Mouse (Mus musculus): ENCODE measurements around the gene Krt27. TPM values are rescaled to one million over a fixed set of nuclear protein-coding genes. Genes with fewer than 3 reads are reported as not detected.

Gene Krt27
- polyA plus RNA-seq, 2 experiments, result not detected

GRCm38 (mm10) chr11:99366791-99367190, 15.9 kb upstream of the Krt27 start:
- no peak for TF ChIP-seq POLR2A (IDR thresholded peaks at IDR 0.05; ENCODE audit: borderline replicate concordance, extremely low read depth, insufficient read depth, insufficient read length)
- Histone ChIP-seq H3K36me3 (ENCODE audit: control insufficient read depth, insufficient read depth, low read length) (no peaks in the 10 kb centered on the region), H3K4me1 (ENCODE audit: control insufficient read depth, insufficient read depth, low read length) (no peaks in the 10 kb centered on the region), H3K4me2 (replicated peaks; ENCODE audit: low read depth, low read length, severe bottlenecking) (no peak overlapping the region), H3K27ac (replicated peaks; ENCODE audit: low read depth, low read length) (no peak overlapping the region), H3K27me3 (ENCODE audit: control insufficient read depth, insufficient read depth, low read length) (no peaks in the 10 kb centered on the region), H3K4me3 (replicated peaks; ENCODE audit: low read length) (no peak overlapping the region), H3K9ac (ENCODE audit: low read depth, low read length, severe bottlenecking) (no peak overlapping the region), H3K9me3 (ENCODE audit: control insufficient read depth, low read length) (no peaks in the 10 kb centered on the region)
- ATAC-seq (ENCODE audit: low FRiP score, low read depth) (no peak), DNase-seq (ENCODE audit: low spot score) (no peak)
- 49% methylated on average over 10 of the region's 10 CpGs for WGBS

GRCm38 (mm10) chr11:99364412-99364811, 13.5 kb upstream of the Krt27 start:
- ATAC-seq (ENCODE audit: low FRiP score, low read depth) (no peak), DNase-seq (ENCODE audit: low spot score) (peak; percentile 43)
- H3K4me3 ChIP-seq (replicated peaks; ENCODE audit: low read length), result no peak overlapping the region
- no peaks in the 10 kb centered on the region for H3K4me1 ChIP-seq (ENCODE audit: control insufficient read depth, insufficient read depth, low read length)
- H3K9ac ChIP-seq (ENCODE audit: low read depth, low read length, severe bottlenecking), result no peak overlapping the region
- no peak for TF ChIP-seq POLR2A (IDR thresholded peaks at IDR 0.05; ENCODE audit: borderline replicate concordance, extremely low read depth, insufficient read depth, insufficient read length)
- H3K4me2 ChIP-seq (replicated peaks; ENCODE audit: low read depth, low read length, severe bottlenecking), result no peak overlapping the region
- H3K27me3 ChIP-seq (ENCODE audit: control insufficient read depth, insufficient read depth, low read length), result no peaks in the 10 kb centered on the region
- H3K9me3 ChIP-seq (ENCODE audit: control insufficient read depth, low read length), result no peaks in the 10 kb centered on the region
- 27% methylated on average over 9 of the region's 9 CpGs for WGBS
- no peaks in the 10 kb centered on the region for H3K36me3 ChIP-seq (ENCODE audit: control insufficient read depth, insufficient read depth, low read length)
- H3K27ac ChIP-seq (replicated peaks; ENCODE audit: low read depth, low read length), result no peak overlapping the region

- no peak for TF ChIP-seq POLR2A (IDR thresholded peaks at IDR 0.05; ENCODE audit: borderline replicate concordance, extremely low read depth, insufficient read depth, insufficient read length)
- Histone ChIP-seq H3K9ac (ENCODE audit: low read depth, low read length, severe bottlenecking) (no peak overlapping the region), H3K27ac (replicated peaks; ENCODE audit: low read depth, low read length) (no peak overlapping the region), H3K36me3 (ENCODE audit: control insufficient read depth, insufficient read depth, low read length) (no peaks in the 10 kb centered on the region), H3K4me1 (ENCODE audit: control insufficient read depth, insufficient read depth, low read length) (no peaks in the 10 kb centered on the region), H3K27me3 (ENCODE audit: control insufficient read depth, insufficient read depth, low read length) (no peaks in the 10 kb centered on the region), H3K9me3 (ENCODE audit: control insufficient read depth, low read length) (no peaks in the 10 kb centered on the region), H3K4me3 (replicated peaks; ENCODE audit: low read length) (no peak overlapping the region), H3K4me2 (replicated peaks; ENCODE audit: low read depth, low read length, severe bottlenecking) (no peak overlapping the region)
- ATAC-seq (ENCODE audit: low FRiP score, low read depth) (no peak), DNase-seq (ENCODE audit: low spot score) (no peak)
- WGBS, result 74% methylated on average over 8 of the region's 8 CpGs
Observed at GRCm38 (mm10) chr11:99361423-99361822, 10.5 kb upstream of the Krt27 start.

- TF ChIP-seq POLR2A (IDR thresholded peaks at IDR 0.05; ENCODE audit: borderline replicate concordance, extremely low read depth, insufficient read depth, insufficient read length), result no peak
- H3K4me3 ChIP-seq (replicated peaks; ENCODE audit: low read length), result no peak overlapping the region
- no peak overlapping the region for H3K27ac ChIP-seq (replicated peaks; ENCODE audit: low read depth, low read length)
- WGBS, result 81% methylated on average over 11 of the region's 11 CpGs
- H3K9me3 ChIP-seq (ENCODE audit: control insufficient read depth, low read length), result no peaks in the 10 kb centered on the region
- no peak for ATAC-seq (ENCODE audit: low FRiP score, low read depth)
- no peaks in the 10 kb centered on the region for H3K27me3 ChIP-seq (ENCODE audit: control insufficient read depth, insufficient read depth, low read length)
- H3K4me2 ChIP-seq (replicated peaks; ENCODE audit: low read depth, low read length, severe bottlenecking), result no peak overlapping the region
- no peaks in the 10 kb centered on the region for H3K4me1 ChIP-seq (ENCODE audit: control insufficient read depth, insufficient read depth, low read length)
- no peaks in the 10 kb centered on the region for H3K36me3 ChIP-seq (ENCODE audit: control insufficient read depth, insufficient read depth, low read length)
- no peak for DNase-seq (ENCODE audit: low spot score)
- H3K9ac ChIP-seq (ENCODE audit: low read depth, low read length, severe bottlenecking), result no peak overlapping the region
Observed at GRCm38 (mm10) chr11:99339299-99339847, 11.5 kb downstream of the Krt27 start.

GRCm38 (mm10) chr11:99337866-99338265, 13.0 kb downstream of the Krt27 start, which contains the start of gene Krt26:
Krt26 (minus strand) TSS chr11:99337966.
- Histone ChIP-seq H3K36me3 (ENCODE audit: control insufficient read depth, insufficient read depth, low read length) (no peaks in the 10 kb centered on the region), H3K4me3 (replicated peaks; ENCODE audit: low read length) (no peak within 1 kb of the TSS), H3K9me3 (ENCODE audit: control insufficient read depth, low read length) (no peaks in the 10 kb centered on the region), H3K9ac (ENCODE audit: low read depth, low read length, severe bottlenecking) (no peak within 1 kb of the TSS), H3K4me2 (replicated peaks; ENCODE audit: low read depth, low read length, severe bottlenecking) (no peak within 1 kb of the TSS), H3K27ac (replicated peaks; ENCODE audit: low read depth, low read length) (no peak within 1 kb of the TSS), H3K4me1 (ENCODE audit: control insufficient read depth, insufficient read depth, low read length) (no peaks in the 10 kb centered on the region), H3K27me3 (ENCODE audit: control insufficient read depth, insufficient read depth, low read length) (no peaks in the 10 kb centered on the region)
- no peak for TF ChIP-seq POLR2A (IDR thresholded peaks at IDR 0.05; ENCODE audit: borderline replicate concordance, extremely low read depth, insufficient read depth, insufficient read length)
- 82% methylated on average over 11 of the region's 11 CpGs for WGBS
- DNase-seq (ENCODE audit: low spot score), result no peak
- ATAC-seq (ENCODE audit: low FRiP score, low read depth), result no peak

GRCm38 (mm10) chr11:99333426-99333825, 17.5 kb downstream of the Krt27 start:
- no peak overlapping the region for H3K4me3 ChIP-seq (replicated peaks; ENCODE audit: low read length)
- TF ChIP-seq POLR2A (IDR thresholded peaks at IDR 0.05; ENCODE audit: borderline replicate concordance, extremely low read depth, insufficient read depth, insufficient read length), result no peak
- DNase-seq (ENCODE audit: low spot score), result no peak
- ATAC-seq (ENCODE audit: low FRiP score, low read depth), result no peak
- H3K9ac ChIP-seq (ENCODE audit: low read depth, low read length, severe bottlenecking), result no peak overlapping the region
- no peak overlapping the region for H3K27ac ChIP-seq (replicated peaks; ENCODE audit: low read depth, low read length)
- no peaks in the 10 kb centered on the region for H3K4me1 ChIP-seq (ENCODE audit: control insufficient read depth, insufficient read depth, low read length)
- no peak overlapping the region for H3K4me2 ChIP-seq (replicated peaks; ENCODE audit: low read depth, low read length, severe bottlenecking)
- no peaks in the 10 kb centered on the region for H3K36me3 ChIP-seq (ENCODE audit: control insufficient read depth, insufficient read depth, low read length)
- 75% methylated on average over 13 of the region's 13 CpGs for WGBS
- H3K9me3 ChIP-seq (ENCODE audit: control insufficient read depth, low read length), result no peaks in the 10 kb centered on the region
- no peaks in the 10 kb centered on the region for H3K27me3 ChIP-seq (ENCODE audit: control insufficient read depth, insufficient read depth, low read length)

Measured in limb, embryonic 14.5 days (tissue).